Mouse (Mus musculus) heart, embryonic 13.5 days (tissue): ENCODE results near the gene Myod1. TPM values are rescaled to one million over a fixed set of nuclear protein-coding genes. Genes with fewer than 3 reads are reported as not detected.

ENCODE experiments used
- ATAC-seq: fragments of 200-750 bp; cut with Nextera tagmentation; 2 replicates; pipeline ENCODE4 v1.8.0; 2017; ENCODE audit warnings: moderate TSS enrichment; ENCODE audit not compliant: insufficient number of reproducible peaks, low FRiP score, low TSS enrichment; ENCODE audit errors: extremely low read depth
- H3K27ac ChIP-seq: fragments of 300-500 bp; sonication (generic); replicated peaks from 2 replicates; pipeline ENCODE4 v1.5.1; 2015; ENCODE audit warnings: moderate library complexity, mild to moderate bottlenecking, inconsistent platforms
- H3K27me3 ChIP-seq: fragments of 300-500 bp; sonication (generic); replicated peaks from 2 replicates; pipeline ENCODE4 v1.6.1; 2015; ENCODE audit warnings: mild to moderate bottlenecking, inconsistent platforms
- H3K36me3 ChIP-seq: fragments of 300-500 bp; sonication (generic); 2 replicates; pipeline ENCODE4 v1.6.1; 2015; ENCODE audit warnings: mild to moderate bottlenecking, inconsistent platforms
- H3K4me1 ChIP-seq: fragments of 300-500 bp; sonication (generic); 2 replicates; pipeline ENCODE4 v1.6.1; 2015; ENCODE audit warnings: inconsistent platforms
- H3K4me2 ChIP-seq: fragments of 300-500 bp; sonication (generic); 2 replicates; pipeline ENCODE4 v1.6.1; 2015; ENCODE audit warnings: inconsistent platforms, mild to moderate bottlenecking, moderate library complexity
- H3K4me3 ChIP-seq: fragments of 300-500 bp; sonication (generic); 2 replicates; pipeline ENCODE4 v1.5.1; 2015; ENCODE audit warnings: moderate library complexity, mild to moderate bottlenecking, inconsistent platforms
- H3K9ac ChIP-seq: fragments of 300-500 bp; sonication (generic); 2 replicates; pipeline ENCODE4 v1.6.1; 2015; ENCODE audit warnings: inconsistent platforms, mild to moderate bottlenecking, moderate library complexity
- H3K9me3 ChIP-seq: fragments of 300-500 bp; sonication (generic); 2 replicates; pipeline ENCODE4 v1.6.1; 2016; ENCODE audit warnings: inconsistent platforms
- WGBS: fragments of 180-500 bp; shearing (Covaris S2); methylation state at CpG from one replicate; pipeline ENCODE4 v1.1.7; 2015; ENCODE audit warnings: mixed read lengths; 5-methylcytosine and 5-hydroxymethylcytosine counted together
- polyA plus RNA-seq: library from polyadenylated mRNA; unstranded; fragments of >200 nt; fragmentation: Nextera tagmentation; extraction: Ambion mirVana; gene quantifications from 2 replicates; pipeline ENCODE4 v1.2.1, GENCODE M21; 2015

Gene Myod1
- polyA plus RNA-seq, 1 experiment from 2014 or later = 0.43 TPM

GRCm38 (mm10) chr7:46418102-46418622 lies 41.9 kb downstream of the Myod1 start:
- no peak overlapping the region for H3K4me3 ChIP-seq

DNA sequence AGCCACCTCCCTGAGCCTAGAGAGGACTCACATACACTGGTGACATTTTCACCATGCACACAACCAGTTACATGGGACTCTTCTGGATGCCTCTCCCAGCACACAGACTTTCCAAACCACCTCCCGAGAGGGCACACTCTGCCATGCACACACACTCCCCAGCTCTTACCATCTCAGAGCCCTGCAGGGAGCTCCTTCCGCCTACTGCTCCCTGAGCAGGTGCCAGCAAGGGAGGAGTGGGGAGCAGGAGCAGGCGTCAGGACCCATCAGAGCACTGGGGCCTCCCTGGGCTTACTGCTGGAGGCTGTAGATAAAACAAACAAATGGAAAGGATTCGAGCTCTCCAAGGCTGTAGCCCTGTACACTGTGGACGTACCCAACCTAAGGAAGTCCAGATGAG lies 45.3 kb downstream of the Myod1 start:
- no peaks in the 10 kb centered on the region for H3K4me1 ChIP-seq
- H3K36me3 ChIP-seq = no peaks in the 10 kb centered on the region
- 47% methylated on average over 5 of the region's 5 CpGs for WGBS
- H3K4me3 ChIP-seq = no peak overlapping the region
- peaks cover 29% of the 10 kb centered on the region for H3K27me3 ChIP-seq
- no peak overlapping the region for H3K9ac ChIP-seq
- no peak for ATAC-seq
- no peak overlapping the region for H3K4me2 ChIP-seq
- H3K9me3 ChIP-seq = no peaks in the 10 kb centered on the region
- H3K27ac ChIP-seq = no peak overlapping the region

More at GRCm38 (mm10) chr7:46418102-46418622, 41.9 kb downstream of the Myod1 start:
- H3K9ac ChIP-seq = no peak overlapping the region
- H3K4me1 ChIP-seq = no peaks in the 10 kb centered on the region
- no peaks in the 10 kb centered on the region for H3K36me3 ChIP-seq
- peaks cover 22% of the 10 kb centered on the region for H3K27me3 ChIP-seq
- no peaks in the 10 kb centered on the region for H3K9me3 ChIP-seq
- H3K4me2 ChIP-seq = no peak overlapping the region
- 57% methylated on average over 16 of the region's 16 CpGs for WGBS
- no peak for ATAC-seq
- H3K27ac ChIP-seq = no peak overlapping the region

- no peak overlapping the region for H3K27ac ChIP-seq
- H3K36me3 ChIP-seq = no peaks in the 10 kb centered on the region
- H3K27me3 ChIP-seq = peaks cover 27% of the 10 kb centered on the region
- no peak overlapping the region for H3K4me3 ChIP-seq
- 66% methylated on average over 8 of the region's 8 CpGs for WGBS
- H3K4me2 ChIP-seq = no peak overlapping the region
- H3K9me3 ChIP-seq = no peaks in the 10 kb centered on the region
- H3K9ac ChIP-seq = no peak overlapping the region
- H3K4me1 ChIP-seq = no peaks in the 10 kb centered on the region
- ATAC-seq = no peak
These were observed 45.9 kb downstream of the Myod1 start for GRCm38 (mm10) chr7:46422052-46422763.

- Histone ChIP-seq H3K27me3 (peaks cover 27% of the 10 kb centered on the region), H3K9ac (no peak overlapping the region), H3K27ac (no peak overlapping the region), H3K4me3 (no peak overlapping the region), H3K4me1 (no peaks in the 10 kb centered on the region), H3K4me2 (no peak overlapping the region), H3K36me3 (no peaks in the 10 kb centered on the region), H3K9me3 (no peaks in the 10 kb centered on the region)
- ATAC-seq = no peak
- 54% methylated on average over 18 of the region's 18 CpGs for WGBS
These were observed 46.6 kb downstream of the Myod1 start for GRCm38 (mm10) chr7:46422764-46423412.

DNA sequence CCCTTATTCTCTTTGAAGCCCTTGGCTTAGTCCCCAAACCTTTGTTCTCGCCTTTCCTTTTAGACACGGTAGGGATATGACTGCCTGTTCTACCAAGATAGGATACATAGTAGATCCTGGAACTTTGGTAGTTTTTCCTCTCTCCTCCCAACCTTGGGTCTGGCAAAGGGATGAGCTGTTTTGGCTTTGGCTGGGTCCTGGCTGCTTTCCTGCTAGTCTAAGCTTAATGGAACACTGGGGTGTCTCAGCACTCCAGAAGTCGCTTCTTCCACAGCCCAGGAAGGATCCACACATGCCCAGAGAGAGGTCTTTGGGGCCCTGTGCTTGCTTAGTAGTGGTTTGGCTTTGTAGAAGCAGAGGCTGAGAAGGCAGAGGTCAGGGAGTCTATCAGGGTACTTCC lies 47.7 kb downstream of the Myod1 start:
- 60% methylated on average over 3 of the region's 3 CpGs for WGBS
- Histone ChIP-seq H3K27me3 (peaks cover 22% of the 10 kb centered on the region), H3K9me3 (no peaks in the 10 kb centered on the region), H3K4me3 (no peak overlapping the region), H3K4me2 (no peak overlapping the region), H3K4me1 (no peaks in the 10 kb centered on the region), H3K27ac (no peak overlapping the region), H3K36me3 (no peaks in the 10 kb centered on the region), H3K9ac (no peak overlapping the region)
- no peak for ATAC-seq

DNA sequence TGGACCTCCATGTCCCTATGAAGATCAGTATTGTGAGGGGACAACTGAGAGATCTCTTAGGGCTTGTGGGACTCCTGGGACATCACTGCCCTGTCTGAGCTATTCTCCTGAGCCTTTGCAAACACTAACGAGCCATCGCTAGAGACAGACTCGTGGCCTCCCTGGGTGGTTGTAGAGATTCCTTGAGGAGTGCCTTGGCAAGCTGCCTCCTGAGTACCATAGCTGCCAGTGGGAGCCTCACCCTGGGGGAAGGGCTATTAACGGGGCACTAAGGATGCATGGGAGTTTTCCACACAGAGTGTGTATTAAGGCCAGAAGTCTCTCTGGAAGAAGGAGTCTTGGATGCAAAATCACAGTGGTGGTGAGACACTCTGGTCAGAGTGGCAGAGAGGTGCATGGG lies 48.7 kb downstream of the Myod1 start:
- WGBS = 65% methylated on average over 4 of the region's 4 CpGs
- Histone ChIP-seq H3K27me3 (peaks cover 22% of the 10 kb centered on the region), H3K27ac (no peak overlapping the region), H3K9me3 (no peaks in the 10 kb centered on the region), H3K4me2 (no peak overlapping the region), H3K9ac (no peak overlapping the region), H3K36me3 (no peaks in the 10 kb centered on the region), H3K4me1 (no peaks in the 10 kb centered on the region), H3K4me3 (no peak overlapping the region)
- no peak for ATAC-seq

Other genes with a start within 250 kb of the Myod1 start
- 8.7 and 9.7 TPM in 2 replicates for gene Abcc8, start 196.4 kb upstream of the Myod1 start, polyA plus RNA-seq
- 1.8 and 2.2 TPM in 2 replicates for gene Ush1c, start 138.0 kb upstream of the Myod1 start, polyA plus RNA-seq
- 0.04 and 0.05 TPM in 2 replicates for gene Otog, start 135.5 kb upstream of the Myod1 start, polyA plus RNA-seq
- 0.05 TPM in 1 of 2 replicates, not detected in the other for gene Kcnc1, start 20.0 kb downstream of the Myod1 start, polyA plus RNA-seq